Mouse (Mus musculus): ENCODE measurements at regions not wholly inside any gene's neighbourhood (a gene's known extent, or its start where the extent isn't known, plus 50 kb on each side); places are given as distances from the start of the nearest gene placed in this dataset.

GRCm38 (mm10) chr15:60655113-60655512 lies 198.5 kb downstream of the Fam84b start:
- TF ChIP-seq FLI1 (IDR thresholded peaks at IDR 0.05; ENCODE audit: low read length) (no peak), GATA1 (IDR thresholded peaks at IDR 0.05; ENCODE audit: borderline replicate concordance, low read length) (no peak)

Measured in megakaryocyte, embryonic 14.5 days (primary cell).